Mouse (Mus musculus): ENCODE measurements around the gene Rpl5. TPM values are rescaled to one million over a fixed set of nuclear protein-coding genes. Genes with fewer than 3 reads are reported as not detected.

Rpl5 gene
- total and polyA plus RNA-seq, 2 experiments from 2014 or later = 57.8 to 106 TPM

GRCm38 (mm10) chr5:107950643-107951042 lies 50.3 kb downstream of the Rpl5 start:
- WGBS = 83% methylated on average over 5 of the region's 5 CpGs
- Histone ChIP-seq H3K27ac (no peak overlapping the region), H3K4me2 (ENCODE audit: low read depth, low read length) (no peak overlapping the region), H3K27me3 (ENCODE audit: insufficient read depth, low read length) (no peaks in the 10 kb centered on the region), H3K4me3 (ENCODE audit: low read length) (no peak overlapping the region), H3K36me3 (ENCODE audit: insufficient read depth, low read length) (no peaks in the 10 kb centered on the region), H3K9me3 (ENCODE audit: low read length) (no peaks in the 10 kb centered on the region), H3K4me1 (ENCODE audit: insufficient read depth, low read length) (no peaks in the 10 kb centered on the region), H3K9ac (replicated peaks; ENCODE audit: low read length) (no peak overlapping the region)
- TF ChIP-seq CTCF (IDR thresholded peaks at IDR 0.05; ENCODE audit: low read depth) = no peak
- DNase-seq (ENCODE audit: low spot score) (no peak), ATAC-seq (no peak)

Other genes starting within 250 kb of the Rpl5 start
- 0.05 TPM in 1 of 2 replicates, not detected in the other for gene Gfi1, start 174.5 kb upstream of the Rpl5 start, total RNA-seq (2014; rRNA removed)
- gene Gfi1, start 174.5 kb upstream of the Rpl5 start, polyA plus RNA-seq (2015; fragmentation: Nextera tagmentation; extraction: Ambion mirVana) = 0.06 TPM in 1 of 2 replicates, not detected in the other
- not detected in 2 replicates for gene Ube2d2b, start 70.4 kb upstream of the Rpl5 start, total RNA-seq (2014; rRNA removed)
- 0.14 and 0.18 TPM in 2 replicates for gene Ube2d2b, start 70.4 kb upstream of the Rpl5 start, polyA plus RNA-seq (2015; fragmentation: Nextera tagmentation; extraction: Ambion mirVana)
- gene Evi5, start 25.4 kb upstream of the Rpl5 start, total RNA-seq (2014; rRNA removed) = 56.0 and 57.7 TPM in 2 replicates
- 60.1 and 66.3 TPM in 2 replicates for gene Evi5, start 25.4 kb upstream of the Rpl5 start, polyA plus RNA-seq (2015; fragmentation: Nextera tagmentation; extraction: Ambion mirVana)
- gene Fam69a, start 86.6 kb downstream of the Rpl5 start, total RNA-seq (2014; rRNA removed) = 16.4 and 28.8 TPM in 2 replicates
- gene Fam69a, start 86.6 kb downstream of the Rpl5 start, polyA plus RNA-seq (2015; fragmentation: Nextera tagmentation; extraction: Ambion mirVana) = 73.6 and 79.5 TPM in 2 replicates
- 36.0 and 41.4 TPM in 2 replicates for gene Mtf2, start 165.2 kb downstream of the Rpl5 start, total RNA-seq (2014; rRNA removed)
- gene Mtf2, start 165.2 kb downstream of the Rpl5 start, polyA plus RNA-seq (2015; fragmentation: Nextera tagmentation; extraction: Ambion mirVana) = 48.7 and 55.7 TPM in 2 replicates
- 12.9 and 28.3 TPM in 2 replicates for gene Tmed5, start 232.1 kb downstream of the Rpl5 start, total RNA-seq (2014; rRNA removed)
- gene Tmed5, start 232.1 kb downstream of the Rpl5 start, polyA plus RNA-seq (2015; fragmentation: Nextera tagmentation; extraction: Ambion mirVana) = 24.6 and 26.7 TPM in 2 replicates
- 0.63 and 1.4 TPM in 2 replicates for gene Ccdc18, start 232.4 kb downstream of the Rpl5 start, total RNA-seq (2014; rRNA removed)
- gene Ccdc18, start 232.4 kb downstream of the Rpl5 start, polyA plus RNA-seq (2015; fragmentation: Nextera tagmentation; extraction: Ambion mirVana) = 2.2 and 4.1 TPM in 2 replicates

Data from hindbrain, postnatal 0 days (tissue).